Mouse (Mus musculus) liver, embryonic 13.5 days (tissue): ENCODE results near the gene Smg6. TPM values are rescaled to one million over a fixed set of nuclear protein-coding genes. Genes with fewer than 3 reads are reported as not detected.
A peak's percentile ranks its signal among the peaks of the same experiment; 100 is the strongest.

Experiments
- ATAC-seq: fragments of 200-750 bp; cut with Nextera tagmentation; 2 replicates; pipeline ENCODE4 v1.8.0; 2017; ENCODE audit warnings: low read depth, mild to moderate bottlenecking, moderate number of reproducible peaks, moderate library complexity
- DNase-seq: peaks from one replicate; pipeline ENCODE4 v3.0.0; 2022
- H3K27ac ChIP-seq: fragments of 300-500 bp; sonication (generic); 2 replicates; pipeline ENCODE4 v1.5.1; 2015; ENCODE audit warnings: moderate library complexity, mild to moderate bottlenecking, inconsistent platforms
- H3K27me3 ChIP-seq: fragments of 300-500 bp; sonication (generic); 2 replicates; pipeline ENCODE4 v1.6.1; 2015; ENCODE audit warnings: mild to moderate bottlenecking, inconsistent platforms
- H3K36me3 ChIP-seq: fragments of 300-500 bp; sonication (generic); 2 replicates; pipeline ENCODE4 v1.6.1; 2015; ENCODE audit warnings: mild to moderate bottlenecking, inconsistent platforms
- H3K4me1 ChIP-seq: fragments of 300-500 bp; sonication (generic); replicated peaks from 2 replicates; pipeline ENCODE4 v1.6.1; 2015; ENCODE audit warnings: inconsistent platforms
- H3K4me2 ChIP-seq: fragments of 300-500 bp; sonication (generic); 2 replicates; pipeline ENCODE4 v1.6.1; 2015; ENCODE audit warnings: inconsistent platforms, mild to moderate bottlenecking, moderate library complexity
- H3K4me3 ChIP-seq: fragments of 300-500 bp; sonication (generic); replicated peaks from 2 replicates; pipeline ENCODE4 v1.5.1; 2015; ENCODE audit warnings: mild to moderate bottlenecking, inconsistent platforms
- H3K9ac ChIP-seq: fragments of 300-500 bp; sonication (generic); 2 replicates; pipeline ENCODE4 v1.6.1; 2015; ENCODE audit warnings: mild to moderate bottlenecking, inconsistent platforms
- H3K9me3 ChIP-seq: fragments of 300-500 bp; sonication (generic); replicated peaks from 2 replicates; pipeline ENCODE4 v1.6.1; 2016; ENCODE audit warnings: inconsistent platforms
- WGBS: fragments of 180-500 bp; shearing (Covaris S2); methylation state at CpG from one replicate; pipeline ENCODE4 v1.1.7; 2015; ENCODE audit not compliant: insufficient replicate concordance; 5-methylcytosine and 5-hydroxymethylcytosine counted together
- polyA plus RNA-seq: library from polyadenylated mRNA; unstranded; fragments of >200 nt; fragmentation: Nextera tagmentation; extraction: Ambion mirVana; gene quantifications from 2 replicates; pipeline ENCODE4 v1.2.1, GENCODE M21; 2015

The Smg6 gene
- polyA plus RNA-seq, 1 experiment from 2014 or later = 4.4 TPM

DNA sequence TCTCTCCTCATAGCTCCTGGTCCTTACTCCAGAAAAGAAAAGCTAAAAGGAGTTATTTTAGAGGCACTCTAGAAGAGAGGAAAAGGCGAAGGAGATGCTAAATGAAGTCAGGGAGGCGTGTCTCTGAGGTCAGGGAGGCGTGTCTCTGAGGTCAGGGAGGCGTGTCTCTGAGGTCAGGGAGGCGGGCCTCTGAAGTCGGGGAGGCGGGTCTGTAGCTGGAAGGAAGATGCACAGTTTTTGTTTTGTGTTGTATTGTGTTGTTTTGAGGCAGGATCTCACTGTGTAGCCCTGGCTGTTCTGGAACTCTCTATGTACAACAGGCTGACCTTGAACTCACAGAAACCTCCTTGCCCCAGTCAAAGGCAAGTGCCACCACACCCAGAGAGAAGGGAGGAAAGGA is 272.3 kb downstream of the Smg6 start:
- no peak overlapping the region for H3K4me2 ChIP-seq
- ATAC-seq = no peak
- H3K36me3 ChIP-seq = no peaks in the 10 kb centered on the region
- H3K27me3 ChIP-seq = peaks cover 81% of the 10 kb centered on the region
- no peak for DNase-seq
- H3K4me1 ChIP-seq = peaks cover 49% of the 10 kb centered on the region
- no peak overlapping the region for H3K27ac ChIP-seq
- H3K4me3 ChIP-seq = no peak overlapping the region
- WGBS = 24% methylated on average over 7 of the region's 7 CpGs
- H3K9ac ChIP-seq = no peak overlapping the region
- H3K9me3 ChIP-seq = no peaks in the 10 kb centered on the region

DNA sequence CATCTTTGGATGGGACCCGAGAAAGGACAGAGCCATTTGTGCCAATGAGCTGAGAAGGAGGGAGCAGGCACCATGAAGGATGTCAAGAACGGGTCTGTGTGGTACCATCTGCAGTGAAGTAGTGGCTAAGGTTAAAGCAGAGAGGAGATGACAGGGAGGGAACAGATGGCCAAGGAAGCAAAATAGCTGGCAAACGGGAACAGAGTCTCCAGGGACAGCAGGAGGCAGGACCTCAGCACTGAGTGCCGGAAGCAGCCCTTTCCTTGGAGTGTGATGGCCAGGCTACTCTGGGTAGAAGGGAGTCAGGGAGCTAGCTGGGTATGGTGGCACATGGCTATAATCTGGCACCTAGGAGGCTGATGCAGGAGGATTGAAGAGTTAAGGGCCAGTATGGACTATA is 273.2 kb downstream of the Smg6 start:
- WGBS = 64% methylated on average over 4 of the region's 4 CpGs
- Histone ChIP-seq H3K9ac (no peak overlapping the region), H3K36me3 (no peaks in the 10 kb centered on the region), H3K27me3 (peaks cover 73% of the 10 kb centered on the region), H3K9me3 (no peaks in the 10 kb centered on the region), H3K4me3 (no peak overlapping the region), H3K4me1 (peaks cover 43% of the 10 kb centered on the region), H3K27ac (no peak overlapping the region), H3K4me2 (no peak overlapping the region)
- DNase-seq (no peak), ATAC-seq (no peak)

DNA sequence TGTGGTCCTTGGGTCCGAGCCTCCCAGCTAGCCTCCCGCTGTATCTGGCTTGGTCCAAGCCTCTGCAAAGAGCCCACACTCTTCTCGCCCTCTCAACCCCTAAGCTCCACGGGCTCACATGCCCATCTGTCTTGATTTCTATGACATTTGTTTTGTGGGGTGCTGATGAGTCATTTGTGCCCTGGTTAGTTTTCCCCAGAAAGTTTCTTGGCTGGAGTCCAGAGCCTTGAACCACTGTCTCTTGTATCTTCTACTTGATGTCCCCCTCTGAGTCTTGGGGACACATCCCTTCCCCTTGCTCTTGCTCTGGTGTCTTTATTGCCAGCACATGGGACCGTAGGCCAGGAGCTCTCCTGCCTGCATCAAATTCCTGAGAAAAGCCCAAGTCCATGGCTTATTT is 274.3 kb downstream of the Smg6 start:
- H3K27me3 ChIP-seq = peaks cover 61% of the 10 kb centered on the region
- ATAC-seq = no peak
- no peak for DNase-seq
- no peaks in the 10 kb centered on the region for H3K9me3 ChIP-seq
- H3K36me3 ChIP-seq = no peaks in the 10 kb centered on the region
- peaks cover 42% of the 10 kb centered on the region for H3K4me1 ChIP-seq
- H3K4me3 ChIP-seq = no peak overlapping the region
- H3K27ac ChIP-seq = no peak overlapping the region
- H3K9ac ChIP-seq = no peak overlapping the region
- no peak overlapping the region for H3K4me2 ChIP-seq
- 66% methylated on average over 5 of the region's 5 CpGs for WGBS

DNA sequence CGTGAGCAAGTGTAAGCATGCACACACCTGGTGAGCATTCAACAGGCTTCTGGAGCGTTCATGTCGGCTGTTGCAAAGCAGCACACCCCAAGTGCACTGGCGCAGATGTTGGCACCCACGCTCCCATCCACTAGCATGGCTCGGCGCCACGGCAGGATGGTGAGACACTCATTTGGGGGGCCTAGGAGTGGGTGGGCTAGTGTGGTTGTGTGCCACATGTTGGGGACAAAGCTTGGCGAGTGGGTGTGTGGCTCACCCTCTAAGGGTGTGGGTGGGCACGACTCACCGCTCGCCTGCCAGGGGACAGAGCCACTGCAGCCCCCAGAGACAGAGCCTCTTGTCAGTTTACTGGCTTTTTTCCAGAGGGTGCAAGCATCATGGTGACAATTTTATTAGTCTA is 275.3 kb downstream of the Smg6 start:
- H3K27ac ChIP-seq = no peak overlapping the region
- no peak overlapping the region for H3K9ac ChIP-seq
- no peaks in the 10 kb centered on the region for H3K36me3 ChIP-seq
- ATAC-seq (no peak), DNase-seq (no peak)
- H3K27me3 ChIP-seq = peaks cover 52% of the 10 kb centered on the region
- H3K9me3 ChIP-seq = no peaks in the 10 kb centered on the region
- H3K4me2 ChIP-seq = no peak overlapping the region
- H3K4me1 ChIP-seq = peaks cover 49% of the 10 kb centered on the region
- WGBS = 84% methylated on average over 12 of the region's 12 CpGs
- no peak overlapping the region for H3K4me3 ChIP-seq

DNA sequence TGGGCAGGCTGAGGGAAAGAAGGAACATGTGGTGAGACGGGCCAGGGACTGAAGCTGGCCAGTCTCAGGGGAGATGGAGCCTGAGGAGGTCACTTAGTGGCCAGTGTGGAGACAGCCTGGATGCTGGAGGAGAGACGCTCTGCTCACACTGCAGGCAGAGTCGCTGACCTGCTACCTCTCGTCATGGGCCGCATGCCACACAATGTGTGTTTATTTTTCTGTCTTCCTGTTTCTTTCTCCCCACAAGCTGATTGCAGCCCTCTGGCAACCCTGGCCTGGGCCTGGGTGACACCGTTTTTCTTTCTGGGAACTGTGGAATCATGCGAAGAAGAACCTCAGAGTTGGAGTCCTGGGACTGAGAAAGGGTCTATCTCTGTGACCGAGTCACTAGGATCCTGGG is 276.1 kb downstream of the Smg6 start:
- 53% methylated on average over 8 of the region's 8 CpGs for WGBS
- ATAC-seq = no peak
- Histone ChIP-seq H3K9ac (no peak overlapping the region), H3K27ac (no peak overlapping the region), H3K27me3 (peaks cover 44% of the 10 kb centered on the region), H3K9me3 (no peaks in the 10 kb centered on the region), H3K36me3 (no peaks in the 10 kb centered on the region), H3K4me2 (no peak overlapping the region), H3K4me1 (peaks cover 51% of the 10 kb centered on the region), H3K4me3 (no peak overlapping the region)
- DNase-seq = no peak

DNA sequence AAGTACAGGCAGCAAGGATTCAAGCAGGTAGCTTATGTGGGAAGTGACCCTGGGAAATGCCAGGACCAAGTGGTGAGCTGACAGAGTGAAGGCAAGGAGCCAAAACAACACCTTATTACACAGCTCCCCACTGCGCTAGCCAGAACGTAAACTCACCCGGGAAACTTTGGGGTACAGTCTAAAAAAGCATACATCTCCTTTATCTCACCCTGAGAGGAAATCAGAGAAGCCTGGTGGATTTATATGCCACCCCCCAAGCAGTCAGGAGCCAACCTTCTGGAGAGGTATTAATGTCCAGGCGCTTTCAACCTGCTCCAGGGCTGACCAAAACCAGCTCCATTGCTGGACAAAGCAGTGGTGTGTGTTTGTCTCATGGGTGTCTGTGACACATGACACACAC is 278.3 kb downstream of the Smg6 start:
- Histone ChIP-seq H3K27me3 (peaks cover 22% of the 10 kb centered on the region), H3K36me3 (no peaks in the 10 kb centered on the region), H3K4me3 (no peak overlapping the region), H3K4me2 (no peak overlapping the region), H3K27ac (no peak overlapping the region), H3K4me1 (peaks cover 55% of the 10 kb centered on the region), H3K9me3 (no peaks in the 10 kb centered on the region), H3K9ac (no peak overlapping the region)
- ATAC-seq (no peak), DNase-seq (no peak)
- WGBS = 78% methylated on average over 4 of the region's 4 CpGs

DNA sequence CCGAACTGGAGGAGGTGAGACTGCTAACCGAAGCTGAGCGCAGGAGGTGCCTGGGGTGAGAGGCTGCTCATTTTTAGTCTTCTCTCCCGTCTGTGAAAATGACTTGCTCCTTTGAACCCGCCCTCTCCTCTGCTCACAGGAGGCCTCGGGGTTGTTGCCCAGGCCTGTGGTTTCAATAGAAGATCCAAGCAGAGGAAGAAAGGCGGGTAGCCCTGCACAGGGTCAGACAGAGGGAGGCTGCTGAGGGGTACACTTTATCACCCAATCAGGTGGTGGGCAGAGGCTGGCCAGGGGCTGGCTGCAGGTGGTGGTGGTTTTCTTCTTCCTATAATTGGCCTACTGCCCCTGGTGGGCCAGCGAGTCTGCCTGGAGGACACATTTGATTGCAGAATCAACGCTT is 278.8 kb downstream of the Smg6 start:
- DNase-seq (no peak), ATAC-seq (no peak)
- WGBS = 38% methylated on average over 9 of the region's 9 CpGs
- no peak overlapping the region for H3K4me2 ChIP-seq
- no peak overlapping the region for H3K4me3 ChIP-seq
- H3K9ac ChIP-seq = no peak overlapping the region
- H3K9me3 ChIP-seq = no peaks in the 10 kb centered on the region
- H3K4me1 ChIP-seq = peaks cover 60% of the 10 kb centered on the region
- H3K36me3 ChIP-seq = no peaks in the 10 kb centered on the region
- H3K27me3 ChIP-seq = peaks cover 18% of the 10 kb centered on the region
- H3K27ac ChIP-seq = no peak overlapping the region

DNA sequence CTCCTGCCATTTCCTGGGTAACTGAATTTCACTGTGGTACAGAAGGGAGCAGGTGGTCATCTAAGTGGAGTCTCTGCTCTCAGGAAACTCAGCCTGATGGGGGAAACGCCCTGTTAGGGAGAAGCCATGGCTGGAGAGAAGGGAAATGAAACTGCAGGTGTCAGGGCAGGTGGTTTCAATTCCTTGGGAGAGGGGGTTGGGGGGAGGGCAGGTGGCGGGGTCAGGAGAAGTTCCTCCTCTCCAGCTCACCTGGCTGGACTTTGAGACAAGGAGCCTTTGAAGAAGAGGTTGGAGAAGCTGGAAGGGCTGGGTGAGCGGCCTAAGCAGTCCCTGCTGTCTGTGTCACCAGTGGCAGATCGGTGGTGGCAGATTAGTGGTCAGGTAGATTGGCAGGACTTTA is 280.7 kb downstream of the Smg6 start:
- H3K4me3 ChIP-seq = no peak overlapping the region
- DNase-seq (no peak), ATAC-seq (no peak)
- no peaks in the 10 kb centered on the region for H3K9me3 ChIP-seq
- H3K27ac ChIP-seq = no peak overlapping the region
- 0 out of 2 replicates have a peak, but pooled peaks cover under 1% of the 10 kb centered on the region for H3K27me3 ChIP-seq
- H3K4me1 ChIP-seq = peaks cover 75% of the 10 kb centered on the region
- 68% methylated on average over 4 of the region's 4 CpGs for WGBS
- H3K4me2 ChIP-seq = no peak overlapping the region
- H3K36me3 ChIP-seq = no peaks in the 10 kb centered on the region
- no peak overlapping the region for H3K9ac ChIP-seq

DNA sequence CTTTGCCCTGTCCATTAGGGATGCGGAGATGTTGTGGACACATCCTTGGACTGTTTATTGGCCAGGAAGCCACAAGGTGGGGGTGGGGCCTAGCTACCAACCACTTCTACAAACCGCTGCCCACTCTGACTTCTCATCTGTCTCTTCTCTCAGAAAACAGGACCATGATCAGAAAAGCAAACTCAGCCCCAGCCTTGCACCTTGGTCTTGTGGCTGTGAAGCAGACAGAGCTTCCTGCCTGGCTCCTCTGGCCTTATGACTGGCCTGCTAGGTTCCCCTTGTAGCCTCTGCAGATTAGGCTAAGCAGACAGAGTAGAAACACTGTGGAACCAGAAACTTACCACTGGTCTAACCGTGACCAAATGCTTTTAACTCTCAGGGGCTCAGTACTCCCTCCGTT is 283.7 kb downstream of the Smg6 start:
- no peaks in the 10 kb centered on the region for H3K9me3 ChIP-seq
- peak overlapping the region; percentile 83 for H3K27ac ChIP-seq
- WGBS = 44% methylated on average over 4 of the region's 4 CpGs
- ATAC-seq (no peak), DNase-seq (no peak)
- H3K4me3 ChIP-seq = no peak overlapping the region
- H3K27me3 ChIP-seq = peaks cover 12% of the 10 kb centered on the region
- peak overlapping the region; percentile 53; the same call in 1 of the 2 replicates for H3K4me2 ChIP-seq
- H3K36me3 ChIP-seq = no peaks in the 10 kb centered on the region
- H3K9ac ChIP-seq = peak overlapping the region; percentile 57
- peaks cover 81% of the 10 kb centered on the region for H3K4me1 ChIP-seq

DNA sequence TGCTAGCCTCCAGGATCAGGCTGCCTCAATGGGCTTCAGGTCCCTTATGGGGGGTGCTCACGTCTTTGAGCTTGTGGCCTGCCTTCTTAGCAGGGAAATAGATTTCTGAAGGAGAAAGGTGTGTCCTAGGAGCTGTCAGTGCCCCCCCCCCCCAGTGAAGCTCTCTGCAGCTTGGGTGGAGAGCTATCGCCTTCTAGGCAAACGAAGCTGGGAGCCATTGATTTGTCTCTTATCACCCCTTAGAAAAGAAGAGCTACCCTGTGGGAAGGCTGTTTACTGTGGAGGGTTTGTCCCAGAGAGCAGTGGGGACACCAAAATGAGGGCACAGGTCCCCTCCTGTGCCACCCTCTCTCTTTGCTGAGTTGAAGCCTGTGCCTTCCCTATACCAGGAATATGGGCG is 284.5 kb downstream of the Smg6 start:
- no peaks in the 10 kb centered on the region for H3K9me3 ChIP-seq
- peak overlapping the region; percentile 53 for H3K4me2 ChIP-seq
- peak; percentile 56 for DNase-seq
- H3K9ac ChIP-seq = peak overlapping the region; percentile 57
- peak; percentile 86 for ATAC-seq
- peak overlapping the region; percentile 83 for H3K27ac ChIP-seq
- WGBS = 43% methylated on average over 4 of the region's 4 CpGs
- H3K36me3 ChIP-seq = no peaks in the 10 kb centered on the region
- peaks cover 19% of the 10 kb centered on the region for H3K27me3 ChIP-seq
- no peak overlapping the region for H3K4me3 ChIP-seq
- peaks cover 76% of the 10 kb centered on the region for H3K4me1 ChIP-seq

DNA sequence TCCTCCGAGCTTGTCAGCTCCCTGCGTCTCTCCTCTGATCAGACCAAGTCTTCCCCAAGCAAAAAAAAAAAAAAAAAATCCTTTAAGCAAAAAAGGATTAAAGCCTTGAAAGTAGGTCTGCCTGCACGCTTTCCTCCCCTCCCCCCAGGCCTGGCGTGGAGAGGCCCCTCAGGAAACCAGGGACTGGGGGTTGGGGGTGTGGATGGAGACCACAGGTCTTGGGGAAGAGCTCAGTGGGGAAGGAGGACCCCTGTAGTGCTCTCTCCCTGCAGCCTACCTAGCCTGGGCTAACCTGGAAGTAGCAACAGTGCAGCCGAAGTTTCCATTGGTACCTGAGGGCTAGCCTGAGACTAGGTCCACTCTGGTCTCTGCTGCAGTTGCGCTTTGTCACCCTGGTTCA is 285.1 kb downstream of the Smg6 start:
- 45% methylated on average over 6 of the region's 6 CpGs for WGBS
- H3K36me3 ChIP-seq = no peaks in the 10 kb centered on the region
- DNase-seq (no peak), ATAC-seq (no peak)
- H3K4me2 ChIP-seq = 0 out of 2 replicates have a peak overlapping the region, but pooled peaks have one; percentile 53
- H3K27me3 ChIP-seq = peaks cover 26% of the 10 kb centered on the region
- no peaks in the 10 kb centered on the region for H3K9me3 ChIP-seq
- H3K4me1 ChIP-seq = peaks cover 76% of the 10 kb centered on the region
- H3K9ac ChIP-seq = peak overlapping the region; percentile 26; the same call in 1 of the 2 replicates
- H3K27ac ChIP-seq = peak overlapping the region; percentile 83
- no peak overlapping the region for H3K4me3 ChIP-seq

DNA sequence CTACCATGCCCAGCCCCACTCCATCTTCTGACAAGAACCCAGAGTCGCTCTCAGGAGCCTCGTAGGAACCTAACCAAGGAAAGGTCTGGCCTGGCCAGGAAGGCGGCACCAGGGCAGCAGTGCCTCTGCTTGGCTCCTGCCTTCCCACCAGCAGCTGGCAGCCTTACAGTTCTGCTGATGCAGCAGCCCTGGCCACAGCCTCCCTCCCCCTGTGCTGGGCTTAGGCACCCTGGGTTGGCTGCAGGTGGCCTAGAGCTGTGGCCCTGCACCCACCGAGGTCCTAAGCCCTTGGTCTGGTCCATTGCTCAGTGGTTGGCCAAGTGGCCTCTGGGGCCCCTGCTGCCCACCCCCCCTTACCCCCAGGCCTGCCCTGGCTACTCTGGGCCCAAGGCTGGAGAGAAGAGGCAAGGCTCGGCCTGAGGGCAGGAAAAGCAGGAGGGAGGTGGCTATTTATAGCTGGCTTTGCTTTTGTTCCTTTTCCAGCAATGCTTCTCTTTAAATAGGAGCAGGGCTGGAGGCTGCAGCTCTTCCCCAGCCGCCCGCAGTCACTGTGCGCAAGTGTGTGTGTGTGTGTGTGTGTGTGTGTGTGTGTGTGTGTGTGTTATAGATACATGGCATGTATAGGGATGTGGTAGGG is 286.5 kb downstream of the Smg6 start:
- H3K4me3 ChIP-seq = no peak overlapping the region
- WGBS = 65% methylated on average over 8 of the region's 8 CpGs

More for the DNA sequence above, 286.5 kb downstream of the Smg6 start:
- Histone ChIP-seq H3K9me3 (no peaks in the 10 kb centered on the region), H3K9ac (no peak overlapping the region), H3K27me3 (peaks cover 33% of the 10 kb centered on the region), H3K27ac (peak overlapping the region; percentile 68), H3K4me2 (no peak overlapping the region), H3K4me1 (peaks cover 79% of the 10 kb centered on the region), H3K36me3 (no peaks in the 10 kb centered on the region)
- ATAC-seq (no peak), DNase-seq (no peak)
